Mouse (Mus musculus) lung, postnatal 0 days (tissue): ENCODE data around the gene Smpd2.

Experiments used
- CTCF ChIP-seq: IDR thresholded peaks from 2 replicates; pipeline ENCODE4 v1.5.1; 2016; ENCODE audit warnings: antibody characterized with exemption, mild to moderate bottlenecking
- EP300 ChIP-seq: IDR thresholded peaks from 2 replicates; pipeline ENCODE4 v1.6.1; 2016; ENCODE audit warnings: antibody characterized with exemption, mild to moderate bottlenecking, control low read depth

- TF ChIP-seq CTCF, result no peak
- TF ChIP-seq EP300, result no peak
These were observed 22.8 kb downstream of the Smpd2 start for GRCm38 (mm10) chr10:41467325-41467724.
